Mouse (Mus musculus): ENCODE measurements around the gene Agrp. TPM values are rescaled to one million over a fixed set of nuclear protein-coding genes. Genes with fewer than 3 reads are reported as not detected.

Gene Agrp
- polyA plus RNA-seq, 1 experiment from 2014 or later = 2.0 TPM

- no peak overlapping the region for H3K27ac ChIP-seq
- H3K9me3 ChIP-seq = no peaks in the 10 kb centered on the region
- no peak overlapping the region for H3K4me3 ChIP-seq
- no peaks in the 10 kb centered on the region for H3K27me3 ChIP-seq
- peaks cover 22% of the 10 kb centered on the region for H3K36me3 ChIP-seq
- no peak for ATAC-seq (ENCODE audit: low FRiP score, low read depth)
- WGBS = 94% methylated on average over 2 of the region's 2 CpGs
- peaks cover 37% of the 10 kb centered on the region for H3K4me1 ChIP-seq
- no peak overlapping the region for H3K9ac ChIP-seq
- H3K4me2 ChIP-seq (replicated peaks) = no peak overlapping the region
Measured at GRCm38 (mm10) chr8:105542808-105543207, 94.4 kb downstream of the Agrp start.

GRCm38 (mm10) chr8:105542032-105542656 is 95.0 kb downstream of the Agrp start:
- no peak overlapping the region for H3K27ac ChIP-seq
- 89% methylated on average over 3 of the region's 3 CpGs for WGBS
- H3K4me2 ChIP-seq (replicated peaks) = no peak overlapping the region
- no peak overlapping the region for H3K9ac ChIP-seq
- no peaks in the 10 kb centered on the region for H3K27me3 ChIP-seq
- peaks cover 34% of the 10 kb centered on the region for H3K4me1 ChIP-seq
- ATAC-seq (ENCODE audit: low FRiP score, low read depth) = no peak
- H3K36me3 ChIP-seq = peaks cover 29% of the 10 kb centered on the region
- no peak overlapping the region for H3K4me3 ChIP-seq
- H3K9me3 ChIP-seq = no peaks in the 10 kb centered on the region

- Histone ChIP-seq H3K4me3 (no peak overlapping the region), H3K9me3 (no peaks in the 10 kb centered on the region), H3K4me1 (peaks cover 6% of the 10 kb centered on the region; the same call in 1 of the 2 replicates), H3K27me3 (no peaks in the 10 kb centered on the region), H3K4me2 (replicated peaks) (no peak overlapping the region), H3K27ac (no peak overlapping the region), H3K36me3 (peaks cover 44% of the 10 kb centered on the region), H3K9ac (no peak overlapping the region)
- no peak for ATAC-seq (ENCODE audit: low FRiP score, low read depth)
- 87% methylated on average over 4 of the region's 4 CpGs for WGBS
Measured at GRCm38 (mm10) chr8:105538940-105539339, 98.3 kb downstream of the Agrp start.

- Histone ChIP-seq H3K4me3 (no peak overlapping the region), H3K9me3 (no peaks in the 10 kb centered on the region), H3K9ac (no peak overlapping the region), H3K4me2 (replicated peaks) (no peak overlapping the region), H3K27me3 (no peaks in the 10 kb centered on the region), H3K27ac (no peak overlapping the region), H3K4me1 (peaks cover 9% of the 10 kb centered on the region), H3K36me3 (peaks cover 44% of the 10 kb centered on the region)
- 87% methylated on average over 6 of the region's 6 CpGs for WGBS
- ATAC-seq (ENCODE audit: low FRiP score, low read depth) = no peak
Measured at GRCm38 (mm10) chr8:105537011-105537677, 100.0 kb downstream of the Agrp start.

- H3K27me3 ChIP-seq = no peaks in the 10 kb centered on the region
- no peak overlapping the region for H3K4me2 ChIP-seq (replicated peaks)
- H3K4me1 ChIP-seq = peaks cover 9% of the 10 kb centered on the region
- ATAC-seq (ENCODE audit: low FRiP score, low read depth) = no peak
- no peak overlapping the region for H3K27ac ChIP-seq
- 94% methylated on average over 3 of the region's 3 CpGs for WGBS
- peaks cover 40% of the 10 kb centered on the region for H3K36me3 ChIP-seq
- H3K9me3 ChIP-seq = no peaks in the 10 kb centered on the region
- H3K9ac ChIP-seq = no peak overlapping the region
- no peak overlapping the region for H3K4me3 ChIP-seq
Measured at GRCm38 (mm10) chr8:105536546-105536945, 100.6 kb downstream of the Agrp start.

- H3K36me3 ChIP-seq = peaks cover 57% of the 10 kb centered on the region
- H3K27me3 ChIP-seq = no peaks in the 10 kb centered on the region
- 0 out of 2 replicates have a peak overlapping the region, but pooled peaks have one; percentile 36 for H3K9ac ChIP-seq
- H3K4me1 ChIP-seq = peaks cover 9% of the 10 kb centered on the region
- H3K4me3 ChIP-seq = no peak overlapping the region
- H3K27ac ChIP-seq = peak overlapping the region; percentile 10; the same call in 1 of the 2 replicates
- peak; percentile 77 for ATAC-seq (ENCODE audit: low FRiP score, low read depth)
- H3K9me3 ChIP-seq = no peaks in the 10 kb centered on the region
- 0% methylated on average over 1 of the region's 1 CpGs for WGBS
- no peak overlapping the region for H3K4me2 ChIP-seq (replicated peaks)
Measured at GRCm38 (mm10) chr8:105533892-105534329, 103.3 kb downstream of the Agrp start.

GRCm38 (mm10) chr8:105533439-105533838 is 103.8 kb downstream of the Agrp start:
- no peak; the same call in 1 of the 2 replicates for ATAC-seq (ENCODE audit: low FRiP score, low read depth)
- Histone ChIP-seq H3K9me3 (no peaks in the 10 kb centered on the region), H3K36me3 (peaks cover 57% of the 10 kb centered on the region)

GRCm38 (mm10) chr8:105531774-105532173 is 105.4 kb downstream of the Agrp start:
- Histone ChIP-seq H3K4me1 (peaks cover 9% of the 10 kb centered on the region), H3K36me3 (peaks cover 56% of the 10 kb centered on the region), H3K4me2 (replicated peaks) (no peak overlapping the region), H3K9ac (no peak overlapping the region), H3K4me3 (no peak overlapping the region), H3K27me3 (no peaks in the 10 kb centered on the region), H3K27ac (no peak overlapping the region), H3K9me3 (no peaks in the 10 kb centered on the region)
- WGBS = 64% methylated on average over 2 of the region's 2 CpGs
- no peak for ATAC-seq (ENCODE audit: low FRiP score, low read depth)

More at GRCm38 (mm10) chr8:105533439-105533838, 103.8 kb downstream of the Agrp start:
- H3K4me3 ChIP-seq = no peak overlapping the region
- peak overlapping the region; percentile 31; the same call in 1 of the 2 replicates for H3K9ac ChIP-seq
- WGBS = 0% methylated on average over 2 of the region's 2 CpGs
- H3K27me3 ChIP-seq = no peaks in the 10 kb centered on the region
- peak overlapping the region; percentile 10; the same call in 1 of the 2 replicates for H3K27ac ChIP-seq
- no peak overlapping the region for H3K4me2 ChIP-seq (replicated peaks)
- peaks cover 9% of the 10 kb centered on the region for H3K4me1 ChIP-seq

GRCm38 (mm10) chr8:105529271-105529670 is 107.9 kb downstream of the Agrp start:
- H3K36me3 ChIP-seq = peaks cover 61% of the 10 kb centered on the region
- no peaks in the 10 kb centered on the region for H3K9me3 ChIP-seq
- ATAC-seq (ENCODE audit: low FRiP score, low read depth) = no peak
- no peaks in the 10 kb centered on the region for H3K27me3 ChIP-seq
- H3K4me2 ChIP-seq (replicated peaks) = no peak overlapping the region
- H3K27ac ChIP-seq = no peak overlapping the region
- no peak overlapping the region for H3K9ac ChIP-seq
- WGBS = 95% methylated on average over 3 of the region's 3 CpGs
- H3K4me3 ChIP-seq = no peak overlapping the region
- peaks cover 9% of the 10 kb centered on the region for H3K4me1 ChIP-seq

- H3K27me3 ChIP-seq = no peaks in the 10 kb centered on the region
- no peaks in the 10 kb centered on the region; the same call in 1 of the 2 replicates for H3K4me1 ChIP-seq
- H3K9ac ChIP-seq = no peak overlapping the region
- ATAC-seq (ENCODE audit: low FRiP score, low read depth) = no peak
- 88% methylated on average over 1 of the region's 1 CpGs for WGBS
- no peak overlapping the region for H3K4me3 ChIP-seq
- H3K36me3 ChIP-seq = peaks cover 70% of the 10 kb centered on the region
- no peak overlapping the region for H3K27ac ChIP-seq
- no peak overlapping the region for H3K4me2 ChIP-seq (replicated peaks)
- H3K9me3 ChIP-seq = no peaks in the 10 kb centered on the region
Measured at GRCm38 (mm10) chr8:105528206-105528605, 109.0 kb downstream of the Agrp start.

- 62% methylated on average over 2 of the region's 2 CpGs for WGBS
- ATAC-seq (ENCODE audit: low FRiP score, low read depth) = no peak
- no peak overlapping the region for H3K4me2 ChIP-seq (replicated peaks)
- H3K9ac ChIP-seq = no peak overlapping the region
- H3K27ac ChIP-seq = no peak overlapping the region
- no peak overlapping the region for H3K4me3 ChIP-seq
- no peaks in the 10 kb centered on the region for H3K9me3 ChIP-seq
- H3K4me1 ChIP-seq = 0 out of 2 replicates have a peak, but pooled peaks cover 2% of the 10 kb centered on the region
- no peaks in the 10 kb centered on the region for H3K27me3 ChIP-seq
- peaks cover 81% of the 10 kb centered on the region for H3K36me3 ChIP-seq
Measured at GRCm38 (mm10) chr8:105527110-105527509, 110.1 kb downstream of the Agrp start.

- peaks cover 51% of the 10 kb centered on the region for H3K36me3 ChIP-seq
Measured at GRCm38 (mm10) chr8:105522890-105523289, 114.3 kb downstream of the Agrp start.

More at GRCm38 (mm10) chr8:105522890-105523289, 114.3 kb downstream of the Agrp start:
- Histone ChIP-seq H3K27me3 (peaks cover under 1% of the 10 kb centered on the region; the same call in 1 of the 2 replicates), H3K9me3 (no peaks in the 10 kb centered on the region), H3K4me2 (replicated peaks) (no peak overlapping the region), H3K9ac (no peak overlapping the region), H3K27ac (no peak overlapping the region), H3K4me3 (no peak overlapping the region), H3K4me1 (peaks cover 42% of the 10 kb centered on the region)
- 58% methylated on average over 9 of the region's 9 CpGs for WGBS
- no peak for ATAC-seq (ENCODE audit: low FRiP score, low read depth)

All from limb, embryonic 13.5 days (tissue).